18 mouse cellular contexts compared by ENCODE assay signal in the genomic region with DNA sequence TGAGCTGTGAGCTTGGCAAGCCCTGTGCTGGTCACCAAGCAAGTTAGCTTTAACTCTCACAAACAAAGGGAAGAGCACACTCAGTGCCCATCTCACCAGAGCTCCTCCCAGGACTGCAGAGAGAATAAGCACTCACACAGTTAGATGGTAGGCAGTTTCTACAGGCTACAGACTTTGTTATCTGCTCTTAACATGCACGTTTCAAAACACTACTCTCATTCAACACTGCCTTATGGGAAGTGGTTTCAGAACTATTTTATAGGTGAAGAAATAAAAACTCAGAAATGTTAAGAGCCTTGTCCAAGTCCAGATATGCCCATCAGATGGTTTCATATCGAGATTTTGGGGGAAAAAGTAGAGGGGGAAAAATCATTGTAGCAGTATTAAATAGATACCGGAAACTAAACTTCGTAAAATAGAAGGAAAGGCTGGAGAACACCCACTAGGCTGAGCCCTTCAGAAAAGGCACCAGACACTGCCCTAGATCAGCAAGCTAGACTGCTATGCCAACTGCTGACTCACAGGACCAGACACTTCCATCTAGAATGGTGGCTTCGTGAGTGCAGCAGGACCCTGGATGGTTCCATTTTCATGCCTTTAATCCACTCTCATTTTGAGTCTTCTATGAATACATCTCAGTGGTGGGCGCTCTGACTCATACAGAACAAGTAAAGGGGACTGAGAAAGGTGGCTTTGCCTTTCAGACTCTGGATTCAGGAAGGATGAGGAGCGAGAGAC. TPM values are rescaled to one million over a fixed set of nuclear protein-coding genes. Genes with fewer than 3 reads are reported as not detected.
DNase-seq lines count a peak whose midpoint lies in the region; ATAC-seq lines count a peak whose summit lies in the region.
"Had no signal": no experiment of that assay in that cellular context is flagged by ENCODE, and none has a peak within 500 bp of the region (broad histone marks: within the 10 kb centered on the region; RNA-seq: fewer than 3 reads in every experiment).

No protein-coding gene starts in this region.

- WGBS in liver, embryonic 13.5 days (ENCODE audit: insufficient replicate concordance), result 47% methylated on average over 7 of the region's 7 CpGs

- H3K4me2 ChIP-seq in liver, embryonic 13.5 days, result peak overlapping the region; percentile 49
- H3K4me2 ChIP-seq: limb, embryonic 15.5 days had no signal

- ATAC-seq in common myeloid progenitor, adult 5-6 weeks (replicated peaks; ENCODE audit: low read depth, poor library complexity, severe bottlenecking), result peak; percentile 61
- peak; percentile 94 for ATAC-seq in liver, embryonic 13.5 days (ENCODE audit: low read depth)
- ATAC-seq: forebrain, postnatal 0 days; midbrain, embryonic 16.5 days had no signal

- H3K36me3 ChIP-seq in liver, embryonic 13.5 days, result no peaks in the 10 kb centered on the region
- H3K36me3 ChIP-seq: limb, embryonic 15.5 days had no signal

- peak overlapping the region; percentile 49 for H3K9ac ChIP-seq in liver, embryonic 13.5 days
- H3K9ac ChIP-seq: forebrain, postnatal 0 days; limb, embryonic 15.5 days had no signal

- peak overlapping the region; percentile 28 for H3K4me3 ChIP-seq in liver, embryonic 13.5 days (replicated peaks)
- H3K4me3 ChIP-seq: layer of hippocampus, adult 2 months; limb, embryonic 15.5 days had no signal

- peak; percentile 24 to 27 for DNase-seq in left cerebral cortex, adult 18-20 months (ENCODE audit: low spot score in 2 of 2)
- no peak for DNase-seq in left cerebral cortex, postnatal 4 days
- peak; percentile 25 for DNase-seq in 416B (ENCODE audit: low read depth)
- DNase-seq in liver, embryonic 13.5 days, result no peak
- no peak for DNase-seq in kidney, postnatal 36 days
- no peak for DNase-seq in adrenal gland, adult 8-10 months
- no peak for DNase-seq in layer of hippocampus, postnatal 10 days (ENCODE audit: low spot score in 2 of 2)
- DNase-seq: adrenal gland, postnatal 10 days; B cell, adult 2 months; cerebellum, adult 9-11 months; forebrain, postnatal 0 days; gastrocnemius, postnatal 10 days; heart, postnatal 10 days; lung, postnatal 36 days had no signal

- peak overlapping the region; percentile 80 for H3K27ac ChIP-seq in liver, embryonic 13.5 days
- H3K27ac ChIP-seq: layer of hippocampus, adult 2 months; limb, embryonic 15.5 days had no signal

- no peaks in the 10 kb centered on the region for H3K9me3 ChIP-seq in liver, embryonic 13.5 days (replicated peaks)
- H3K9me3 ChIP-seq: limb, embryonic 15.5 days had no signal

- intact Hi-C loops in left cerebral cortex, postnatal 4 days (cut with DNase I), result no loop called here

- no peaks in the 10 kb centered on the region for H3K27me3 ChIP-seq in liver, embryonic 13.5 days
- H3K27me3 ChIP-seq: limb, embryonic 15.5 days had no signal

- H3K4me1 ChIP-seq in liver, embryonic 13.5 days (replicated peaks), result peaks cover 50% of the 10 kb centered on the region
- H3K4me1 ChIP-seq: limb, embryonic 15.5 days had no signal

RNA-seq across cellular contexts. Expression of a gene that starts 51.3 kb away (rescaled TPM):
- total RNA-seq in left cerebral cortex, adult 18-20 months (2021), result 100 to 1,000 TPM; 189 to 200 TPM
- 100 to 1,000 TPM; 284 to 314 TPM for total RNA-seq in left cerebral cortex, postnatal 4 days (2021)
- total RNA-seq in common myeloid progenitor, adult 5-6 weeks (2017), result 2,714 and 3,049 TPM in 2 replicates
- 397 and 437 TPM in 2 replicates for polyA plus RNA-seq in liver, embryonic 13.5 days (2015; fragmentation: Nextera tagmentation; extraction: Ambion mirVana)
- total RNA-seq in adrenal gland, adult 8-10 months (2022), result 100 to 1,000 TPM; 163 to 303 (median 206) TPM
- 100 to 1,000 TPM; 293 to 314 TPM for total RNA-seq in layer of hippocampus, postnatal 10 days (2021)

Comparison
In these comparisons a context has a peak if more than half of its experiments do, and no peak if none do; other contexts are left out.
1. DNase-seq: peak in left cerebral cortex, adult 18-20 months (2 of 2) and 416B (single experiment); none in left cerebral cortex, postnatal 4 days (single experiment), liver, embryonic 13.5 days (single experiment), kidney, postnatal 36 days (0 of 2), adrenal gland, adult 8-10 months (single experiment) and layer of hippocampus, postnatal 10 days (0 of 2).